Mouse (Mus musculus) C2C12 (cell line): ENCODE measurements around the gene Kremen1.

Experiments
- CEBPB ChIP-seq: IDR thresholded peaks from one replicate; pipeline ENCODE4 v1.6.1; 2011; ENCODE audit warnings: low read depth, mild to moderate bottlenecking, control low read depth, moderate library complexity
- CTCF ChIP-seq: IDR thresholded peaks from one replicate; pipeline ENCODE4 v1.5.1; 2011; ENCODE audit not compliant: control insufficient read depth, insufficient read depth, insufficient read length
- MAX ChIP-seq: IDR thresholded peaks from one replicate; pipeline ENCODE4 v1.6.1; 2011; ENCODE audit warnings: mild to moderate bottlenecking, control low read depth
- USF1 ChIP-seq: IDR thresholded peaks from one replicate; pipeline ENCODE4 v1.6.1; 2011; ENCODE audit warnings: low read depth, mild to moderate bottlenecking, control low read depth, moderate library complexity

- TF ChIP-seq CTCF: no peak
- no peak for TF ChIP-seq MAX
- no peak for TF ChIP-seq CEBPB
- no peak for TF ChIP-seq USF1
These were observed 95.9 kb downstream of the Kremen1 start for GRCm38 (mm10) chr11:5165471-5165916.
